Mouse (Mus musculus): ENCODE data around the gene Arsb. TPM values are rescaled to one million over a fixed set of nuclear protein-coding genes. Genes with fewer than 3 reads are reported as not detected.

Arsb gene
- polyA plus RNA-seq, 1 experiment: 9.2 TPM

- H3K4me3 ChIP-seq (ENCODE audit: insufficient read depth, poor library complexity, severe bottlenecking): no peak overlapping the region
- H3K36me3 ChIP-seq (ENCODE audit: control insufficient read depth, insufficient read depth): no peaks in the 10 kb centered on the region
- no peak for TF ChIP-seq MYOG (IDR thresholded peaks at IDR 0.05; ENCODE audit: control insufficient read depth, extremely low read depth, insufficient read length)
- no peak for TF ChIP-seq MYOD1 (IDR thresholded peaks at IDR 0.05; ENCODE audit: control insufficient read depth, insufficient read length, low read depth)
- TF ChIP-seq CTCF (IDR thresholded peaks at IDR 0.05; ENCODE audit: control insufficient read depth, insufficient read depth, insufficient read length): no peak
- TF ChIP-seq MAX (IDR thresholded peaks at IDR 0.05): no peak
- TF ChIP-seq CEBPB (IDR thresholded peaks at IDR 0.05; ENCODE audit: low read depth): no peak
- TF ChIP-seq FOSL1 (IDR thresholded peaks at IDR 0.05; ENCODE audit: insufficient read depth, low read length, poor library complexity, severe bottlenecking): no peak
- no peak for TF ChIP-seq USF1 (IDR thresholded peaks at IDR 0.05; ENCODE audit: low read depth)
- no peak overlapping the region for H3ac ChIP-seq (ENCODE audit: control insufficient read depth, insufficient read length, low read depth)
- no peaks in the 10 kb centered on the region for H3K79me3 ChIP-seq (ENCODE audit: low read depth)
- no peaks in the 10 kb centered on the region for H3K27me3 ChIP-seq (ENCODE audit: control insufficient read depth, insufficient read depth, insufficient read length)
- H3K79me2 ChIP-seq (ENCODE audit: control insufficient read depth, insufficient read depth): no peaks in the 10 kb centered on the region
These were observed 18.6 kb upstream of the Arsb start for GRCm38 (mm10) chr13:93752597-93753400.

- Histone ChIP-seq H3K36me3 (ENCODE audit: control insufficient read depth, insufficient read depth) (no peaks in the 10 kb centered on the region), H3ac (ENCODE audit: control insufficient read depth, insufficient read length, low read depth) (no peak overlapping the region), H3K79me2 (ENCODE audit: control insufficient read depth, insufficient read depth) (no peaks in the 10 kb centered on the region), H3K4me3 (ENCODE audit: insufficient read depth, poor library complexity, severe bottlenecking) (no peak overlapping the region), H3K27me3 (ENCODE audit: control insufficient read depth, insufficient read depth, insufficient read length) (no peaks in the 10 kb centered on the region), H3K79me3 (ENCODE audit: low read depth) (no peaks in the 10 kb centered on the region)
- TF ChIP-seq CEBPB (IDR thresholded peaks at IDR 0.05; ENCODE audit: low read depth) (peak; percentile 28), MYOG (IDR thresholded peaks at IDR 0.05; ENCODE audit: control insufficient read depth, extremely low read depth, insufficient read length) (no peak), MYOD1 (IDR thresholded peaks at IDR 0.05; ENCODE audit: control insufficient read depth, insufficient read length, low read depth) (no peak), USF1 (IDR thresholded peaks at IDR 0.05; ENCODE audit: low read depth) (no peak)
These were observed 16.3 kb upstream of the Arsb start for GRCm38 (mm10) chr13:93755084-93755483.

- Histone ChIP-seq H3K79me3 (ENCODE audit: low read depth) (no peaks in the 10 kb centered on the region), H3K27me3 (ENCODE audit: control insufficient read depth, insufficient read depth, insufficient read length) (no peaks in the 10 kb centered on the region), H3K36me3 (ENCODE audit: control insufficient read depth, insufficient read depth) (no peaks in the 10 kb centered on the region), H3ac (ENCODE audit: control insufficient read depth, insufficient read length, low read depth) (no peak overlapping the region), H3K4me3 (ENCODE audit: insufficient read depth, poor library complexity, severe bottlenecking) (no peak overlapping the region), H3K79me2 (ENCODE audit: control insufficient read depth, insufficient read depth) (no peaks in the 10 kb centered on the region)
- TF ChIP-seq CTCF (IDR thresholded peaks at IDR 0.05; ENCODE audit: control insufficient read depth, insufficient read depth, insufficient read length): no peak
- TF ChIP-seq MAX (IDR thresholded peaks at IDR 0.05): no peak
- TF ChIP-seq MYOD1 (IDR thresholded peaks at IDR 0.05; ENCODE audit: control insufficient read depth, insufficient read length, low read depth): no peak
- no peak for TF ChIP-seq CEBPB (IDR thresholded peaks at IDR 0.05; ENCODE audit: low read depth)
- TF ChIP-seq USF1 (IDR thresholded peaks at IDR 0.05; ENCODE audit: low read depth): no peak
These were observed 14.8 kb upstream of the Arsb start for GRCm38 (mm10) chr13:93756674-93757073.

- H3K79me2 ChIP-seq (ENCODE audit: control insufficient read depth, insufficient read depth): no peaks in the 10 kb centered on the region
- TF ChIP-seq MYOG (IDR thresholded peaks at IDR 0.05; ENCODE audit: control insufficient read depth, extremely low read depth, insufficient read length) (no peak), MAX (IDR thresholded peaks at IDR 0.05) (no peak), MYOD1 (IDR thresholded peaks at IDR 0.05; ENCODE audit: control insufficient read depth, insufficient read length, low read depth) (no peak), CTCF (IDR thresholded peaks at IDR 0.05; ENCODE audit: control insufficient read depth, insufficient read depth, insufficient read length) (no peak), CEBPB (IDR thresholded peaks at IDR 0.05; ENCODE audit: low read depth) (no peak), FOSL1 (IDR thresholded peaks at IDR 0.05; ENCODE audit: insufficient read depth, low read length, poor library complexity, severe bottlenecking) (no peak), USF1 (IDR thresholded peaks at IDR 0.05; ENCODE audit: low read depth) (no peak)
- H3K36me3 ChIP-seq (ENCODE audit: control insufficient read depth, insufficient read depth): no peaks in the 10 kb centered on the region
- no peak overlapping the region for H3K4me3 ChIP-seq (ENCODE audit: insufficient read depth, poor library complexity, severe bottlenecking)
- H3ac ChIP-seq (ENCODE audit: control insufficient read depth, insufficient read length, low read depth): no peak overlapping the region
- H3K27me3 ChIP-seq (ENCODE audit: control insufficient read depth, insufficient read depth, insufficient read length): no peaks in the 10 kb centered on the region
- H3K79me3 ChIP-seq (ENCODE audit: low read depth): no peaks in the 10 kb centered on the region
These were observed 13.9 kb upstream of the Arsb start for GRCm38 (mm10) chr13:93757514-93757913.

- Histone ChIP-seq H3K36me3 (ENCODE audit: control insufficient read depth, insufficient read depth) (no peaks in the 10 kb centered on the region), H3K79me2 (ENCODE audit: control insufficient read depth, insufficient read depth) (no peaks in the 10 kb centered on the region), H3ac (ENCODE audit: control insufficient read depth, insufficient read length, low read depth) (no peak overlapping the region), H3K4me3 (ENCODE audit: insufficient read depth, poor library complexity, severe bottlenecking) (no peak overlapping the region), H3K27me3 (ENCODE audit: control insufficient read depth, insufficient read depth, insufficient read length) (no peaks in the 10 kb centered on the region), H3K79me3 (ENCODE audit: low read depth) (no peaks in the 10 kb centered on the region)
- TF ChIP-seq FOSL1 (IDR thresholded peaks at IDR 0.05; ENCODE audit: insufficient read depth, low read length, poor library complexity, severe bottlenecking) (no peak), MYOD1 (IDR thresholded peaks at IDR 0.05; ENCODE audit: control insufficient read depth, insufficient read length, low read depth) (no peak), CEBPB (IDR thresholded peaks at IDR 0.05; ENCODE audit: low read depth) (no peak), USF1 (IDR thresholded peaks at IDR 0.05; ENCODE audit: low read depth) (no peak), MYOG (IDR thresholded peaks at IDR 0.05; ENCODE audit: control insufficient read depth, extremely low read depth, insufficient read length) (no peak), CTCF (IDR thresholded peaks at IDR 0.05; ENCODE audit: control insufficient read depth, insufficient read depth, insufficient read length) (no peak), MAX (IDR thresholded peaks at IDR 0.05) (no peak)
These were observed 13.1 kb upstream of the Arsb start for GRCm38 (mm10) chr13:93758149-93758898.
